Mouse (Mus musculus): ENCODE measurements around the gene Ap5b1. TPM values are rescaled to one million over a fixed set of nuclear protein-coding genes. Genes with fewer than 3 reads are reported as not detected.

The Ap5b1 gene
- polyA plus RNA-seq, 1 experiment from 2014 or later = 1.8 TPM

DNA sequence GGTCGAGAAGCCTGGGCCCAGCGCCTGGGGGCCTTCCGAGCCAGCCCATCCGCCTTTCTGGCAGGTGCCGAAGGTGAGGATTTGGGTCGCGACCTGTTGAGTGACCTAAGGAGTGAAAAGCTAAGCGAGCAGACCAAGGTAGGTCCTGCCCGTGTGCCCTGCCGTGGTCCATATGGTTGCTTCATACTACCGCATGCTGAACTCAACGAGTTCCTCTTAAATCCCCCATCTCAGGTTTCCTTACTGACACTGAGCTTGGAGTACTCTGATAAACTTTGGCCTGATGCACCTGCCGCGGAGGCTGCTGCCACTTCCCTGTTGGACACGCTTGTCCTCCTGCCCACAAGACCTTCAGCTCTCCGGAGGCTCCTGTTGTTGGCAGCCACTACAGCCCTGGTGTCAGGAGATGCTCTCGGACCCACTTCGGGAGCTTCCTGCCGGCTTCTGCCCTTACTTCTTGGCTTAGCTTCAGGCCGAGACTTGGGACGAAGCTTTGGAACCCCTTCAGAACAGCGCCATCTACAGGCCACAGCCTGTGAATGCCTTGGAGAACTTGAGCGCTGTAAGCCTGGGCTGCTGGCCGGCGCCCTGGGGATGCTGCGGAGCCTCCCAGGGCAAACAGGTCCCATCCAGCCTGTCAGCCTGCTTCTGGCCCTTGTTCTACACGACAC lies 780 bp downstream of the Ap5b1 start:
- no peaks in the 10 kb centered on the region for H3K36me3 ChIP-seq
- no peaks in the 10 kb centered on the region for H3K9me3 ChIP-seq
- peak overlapping the region; percentile 66 for H3K9ac ChIP-seq (replicated peaks)
- H3K4me1 ChIP-seq (replicated peaks) = peaks cover 24% of the 10 kb centered on the region
- peaks cover 52% of the 10 kb centered on the region for H3K27me3 ChIP-seq
- ATAC-seq (ENCODE audit: insufficient number of reproducible peaks, insufficient read depth, low FRiP score, low TSS enrichment, low read depth) = 0 out of 2 replicates have a peak, but pooled peaks have one; percentile 1
- H3K4me3 ChIP-seq (replicated peaks) = peak overlapping the region; percentile 73
- H3K4me2 ChIP-seq = peak overlapping the region; percentile 90
- WGBS = 10% methylated on average over 27 of the region's 27 CpGs
- no peak overlapping the region for H3K27ac ChIP-seq

DNA sequence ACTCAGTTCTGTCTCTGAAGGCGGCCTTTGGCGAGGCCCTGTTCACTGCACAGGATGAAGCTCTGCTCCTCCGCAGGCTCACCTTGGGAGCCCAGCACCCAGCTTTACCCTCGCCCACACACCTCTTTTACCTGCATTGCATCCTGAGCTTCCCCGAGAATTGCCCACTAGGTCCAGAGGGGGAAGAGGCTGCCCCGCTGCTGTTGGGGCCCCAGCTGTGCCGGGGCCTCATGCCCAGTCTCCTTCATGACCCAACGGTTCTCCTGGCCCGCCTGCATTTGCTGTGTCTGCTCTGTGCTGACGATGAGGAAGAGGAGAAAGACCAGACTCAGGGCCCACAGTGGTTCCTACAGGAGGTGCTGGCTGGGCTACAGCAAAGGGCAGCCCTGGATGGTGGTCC lies 1.7 kb downstream of the Ap5b1 start:
- Histone ChIP-seq H3K36me3 (no peaks in the 10 kb centered on the region), H3K27ac (no peak overlapping the region), H3K4me2 (0 out of 2 replicates have a peak overlapping the region, but pooled peaks have one; percentile 90), H3K4me1 (replicated peaks) (peaks cover 24% of the 10 kb centered on the region), H3K4me3 (replicated peaks) (0 out of 2 replicates have a peak overlapping the region, but pooled peaks have one; percentile 73), H3K9ac (replicated peaks) (no peak overlapping the region), H3K9me3 (no peaks in the 10 kb centered on the region), H3K27me3 (peaks cover 43% of the 10 kb centered on the region)
- 88% methylated on average over 10 of the region's 10 CpGs for WGBS
- ATAC-seq (ENCODE audit: insufficient number of reproducible peaks, insufficient read depth, low FRiP score, low TSS enrichment, low read depth) = no peak

DNA sequence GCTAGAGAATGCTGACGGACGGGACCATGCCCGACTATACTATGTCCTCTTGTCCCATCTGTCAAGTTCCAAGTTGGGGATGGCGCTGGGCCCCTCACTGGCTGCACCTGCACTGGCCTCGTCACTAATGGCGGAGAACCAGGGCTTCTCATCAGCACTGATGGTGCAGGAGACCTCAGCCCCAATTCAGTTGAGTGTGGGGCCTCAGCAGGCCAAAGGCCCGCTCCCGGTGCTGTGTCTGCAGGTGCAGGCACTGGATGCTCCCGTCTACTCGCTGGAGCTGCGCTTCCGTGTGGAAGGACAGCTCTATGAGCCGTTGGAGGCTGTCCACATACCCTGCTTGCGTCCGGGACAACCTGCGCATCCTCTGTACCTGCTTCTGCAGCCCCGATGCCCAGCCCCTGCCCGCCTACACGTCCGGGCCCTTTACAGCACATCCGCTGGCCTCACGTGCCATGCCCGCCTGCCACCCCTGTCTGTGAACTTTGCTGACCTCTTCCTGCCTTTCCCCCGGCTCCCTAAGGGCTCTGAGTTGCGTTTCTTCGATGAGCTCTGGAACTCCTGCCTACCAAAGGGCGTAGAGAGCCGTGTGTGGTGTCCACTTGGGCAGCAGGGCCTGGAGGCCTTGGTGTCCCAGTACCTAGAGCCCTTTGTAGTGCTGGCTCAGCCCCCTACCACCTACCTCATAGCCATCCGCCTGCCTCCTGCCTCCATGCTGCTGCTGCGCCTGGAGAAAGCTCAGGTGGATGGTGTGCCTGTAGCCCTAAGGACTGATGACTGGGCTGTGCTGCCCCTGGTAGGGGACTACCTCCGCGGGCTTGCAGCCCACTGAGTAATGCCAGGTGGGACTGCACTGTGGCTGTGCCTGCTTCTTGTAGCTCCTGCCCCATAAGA lies 2.8 kb downstream of the Ap5b1 start:
- H3K4me2 ChIP-seq = no peak overlapping the region
- H3K9ac ChIP-seq (replicated peaks) = 0 out of 2 replicates have a peak overlapping the region, but pooled peaks have one; percentile 14
- no peaks in the 10 kb centered on the region for H3K36me3 ChIP-seq
- no peak overlapping the region for H3K4me3 ChIP-seq (replicated peaks)
- H3K27ac ChIP-seq = no peak overlapping the region
- H3K27me3 ChIP-seq = peaks cover 34% of the 10 kb centered on the region
- WGBS = 85% methylated on average over 32 of the region's 32 CpGs
- H3K4me1 ChIP-seq (replicated peaks) = peaks cover 24% of the 10 kb centered on the region
- ATAC-seq (ENCODE audit: insufficient number of reproducible peaks, insufficient read depth, low FRiP score, low TSS enrichment, low read depth) = no peak
- H3K9me3 ChIP-seq = no peaks in the 10 kb centered on the region

GRCm38 (mm10) chr19:5571831-5572230 lies 4.0 kb downstream of the Ap5b1 start:
- Histone ChIP-seq H3K36me3 (no peaks in the 10 kb centered on the region), H3K27me3 (peaks cover 22% of the 10 kb centered on the region), H3K9me3 (no peaks in the 10 kb centered on the region), H3K4me1 (replicated peaks) (peaks cover 20% of the 10 kb centered on the region), H3K27ac (no peak overlapping the region), H3K9ac (replicated peaks) (no peak overlapping the region), H3K4me3 (replicated peaks) (no peak overlapping the region), H3K4me2 (no peak overlapping the region)
- ATAC-seq (ENCODE audit: insufficient number of reproducible peaks, insufficient read depth, low FRiP score, low TSS enrichment, low read depth) = no peak
- 72% methylated on average over 5 of the region's 5 CpGs for WGBS

DNA sequence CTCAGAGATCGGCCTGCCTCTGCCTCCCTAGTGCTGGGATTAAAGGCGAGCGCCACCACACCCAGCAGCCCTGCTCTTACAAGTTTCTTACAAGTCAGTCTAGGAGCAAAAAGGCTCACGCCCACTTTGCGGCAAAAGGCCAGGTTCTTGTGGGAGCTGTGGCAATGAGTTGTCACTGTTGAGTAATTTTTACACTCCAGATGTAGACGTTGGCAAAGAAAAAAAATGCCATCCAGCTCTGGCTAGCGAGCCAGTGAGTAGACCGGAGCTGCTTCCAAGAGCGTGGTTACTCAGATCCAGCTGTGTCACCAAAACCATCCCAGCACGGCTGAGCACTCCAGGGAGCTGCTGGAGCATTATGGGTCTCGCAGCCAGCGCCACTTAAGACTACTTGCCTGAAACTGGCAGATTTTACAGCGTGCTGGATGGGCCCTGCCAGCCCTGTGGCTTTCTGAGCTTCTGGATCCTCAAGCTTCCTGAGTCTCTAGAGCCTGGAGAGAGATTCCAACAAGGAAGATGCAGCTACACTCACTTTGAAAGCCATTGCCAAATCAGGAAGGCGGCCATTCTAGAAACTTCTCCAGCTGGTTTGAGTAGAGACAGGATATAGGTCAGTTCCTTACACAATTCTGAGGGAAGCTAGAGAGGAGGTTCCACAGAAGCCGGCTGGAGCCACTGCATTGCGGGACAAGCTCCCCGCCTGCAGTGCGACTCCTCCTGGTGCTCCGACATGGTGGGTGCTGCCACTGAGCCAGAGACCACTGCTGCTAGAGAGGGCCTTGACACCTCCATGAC lies 4.7 kb downstream of the Ap5b1 start:
- Histone ChIP-seq H3K9ac (replicated peaks) (no peak overlapping the region), H3K36me3 (no peaks in the 10 kb centered on the region), H3K4me1 (replicated peaks) (peaks cover 13% of the 10 kb centered on the region), H3K4me3 (replicated peaks) (no peak overlapping the region), H3K4me2 (no peak overlapping the region), H3K9me3 (no peaks in the 10 kb centered on the region), H3K27ac (no peak overlapping the region), H3K27me3 (peaks cover 18% of the 10 kb centered on the region)
- ATAC-seq (ENCODE audit: insufficient number of reproducible peaks, insufficient read depth, low FRiP score, low TSS enrichment, low read depth) = no peak
- WGBS = 85% methylated on average over 19 of the region's 19 CpGs

- WGBS = 94% methylated on average over 1 of the region's 1 CpGs
- H3K9ac ChIP-seq (replicated peaks) = no peak overlapping the region
- H3K4me2 ChIP-seq = no peak overlapping the region
- H3K27me3 ChIP-seq = peaks cover 10% of the 10 kb centered on the region; the same call in 1 of the 2 replicates
- H3K27ac ChIP-seq = no peak overlapping the region
- no peaks in the 10 kb centered on the region for H3K9me3 ChIP-seq
- no peaks in the 10 kb centered on the region for H3K36me3 ChIP-seq
- no peak overlapping the region for H3K4me3 ChIP-seq (replicated peaks)
- no peak for ATAC-seq (ENCODE audit: insufficient number of reproducible peaks, insufficient read depth, low FRiP score, low TSS enrichment, low read depth)
- no peaks in the 10 kb centered on the region for H3K4me1 ChIP-seq (replicated peaks)
These were observed 7.5 kb downstream of the Ap5b1 start for GRCm38 (mm10) chr19:5575336-5575735.

DNA sequence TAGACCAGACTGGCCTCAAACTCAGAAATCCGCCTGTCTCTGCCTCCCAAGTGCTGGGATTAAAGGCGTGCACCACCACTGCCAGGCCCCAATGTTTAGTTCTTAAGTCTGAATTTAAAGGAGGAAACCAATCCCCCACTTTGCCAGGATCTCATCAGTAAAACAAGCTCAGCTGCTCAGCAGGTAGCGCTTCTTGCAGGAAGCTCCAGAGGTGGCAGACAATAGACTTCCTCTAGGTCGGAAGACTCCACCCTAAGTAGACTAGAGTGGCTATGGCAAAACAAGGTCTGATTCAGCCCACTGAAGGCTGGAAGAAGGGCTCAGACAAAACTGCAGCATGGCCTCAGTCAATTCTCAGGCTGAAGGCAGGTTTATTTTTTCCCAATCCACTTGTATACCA lies 12.1 kb downstream of the Ap5b1 start:
- WGBS = 74% methylated on average over 4 of the region's 4 CpGs
- no peak overlapping the region for H3K9ac ChIP-seq (replicated peaks)

DNA sequence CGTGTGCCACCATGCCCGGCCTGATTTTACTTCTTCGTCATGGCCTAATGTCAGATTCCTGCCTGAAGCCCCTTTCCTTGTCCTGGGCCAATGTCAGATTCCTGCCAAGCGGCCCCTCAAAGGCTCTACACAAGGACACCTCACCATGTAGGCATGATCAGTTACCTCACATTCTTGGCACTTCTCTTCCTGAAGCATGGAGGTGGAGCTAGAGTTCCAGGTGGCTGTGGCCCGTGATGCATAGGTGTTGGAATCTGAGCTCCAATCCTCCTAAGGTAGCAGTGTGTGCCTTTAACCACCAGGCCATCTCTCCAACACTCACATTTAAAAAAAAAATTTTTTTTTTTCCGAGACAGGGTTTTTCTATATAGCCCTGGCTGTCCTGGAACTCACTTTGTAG lies 13.0 kb downstream of the Ap5b1 start:
- Histone ChIP-seq H3K27me3 (peaks cover 15% of the 10 kb centered on the region; the same call in 1 of the 2 replicates), H3K36me3 (no peaks in the 10 kb centered on the region), H3K4me3 (replicated peaks) (no peak overlapping the region), H3K4me1 (replicated peaks) (no peaks in the 10 kb centered on the region), H3K4me2 (no peak overlapping the region), H3K27ac (no peak overlapping the region), H3K9me3 (no peaks in the 10 kb centered on the region), H3K9ac (replicated peaks) (no peak overlapping the region)
- WGBS = 86% methylated on average over 6 of the region's 6 CpGs
- no peak for ATAC-seq (ENCODE audit: insufficient number of reproducible peaks, insufficient read depth, low FRiP score, low TSS enrichment, low read depth)

More for the DNA sequence above, 12.1 kb downstream of the Ap5b1 start:
- H3K4me3 ChIP-seq (replicated peaks) = no peak overlapping the region
- peaks cover 9% of the 10 kb centered on the region; the same call in 1 of the 2 replicates for H3K27me3 ChIP-seq
- H3K4me1 ChIP-seq (replicated peaks) = no peaks in the 10 kb centered on the region
- no peak overlapping the region for H3K27ac ChIP-seq
- no peak overlapping the region for H3K4me2 ChIP-seq
- H3K36me3 ChIP-seq = no peaks in the 10 kb centered on the region
- no peak for ATAC-seq (ENCODE audit: insufficient number of reproducible peaks, insufficient read depth, low FRiP score, low TSS enrichment, low read depth)
- H3K9me3 ChIP-seq = no peaks in the 10 kb centered on the region

- H3K4me3 ChIP-seq (replicated peaks) = no peak overlapping the region
- no peak overlapping the region for H3K4me2 ChIP-seq
- H3K4me1 ChIP-seq (replicated peaks) = no peaks in the 10 kb centered on the region
- no peaks in the 10 kb centered on the region for H3K36me3 ChIP-seq
- no peak overlapping the region for H3K9ac ChIP-seq (replicated peaks)
- 82% methylated on average over 2 of the region's 2 CpGs for WGBS
- H3K27me3 ChIP-seq = peaks cover 15% of the 10 kb centered on the region; the same call in 1 of the 2 replicates
- no peaks in the 10 kb centered on the region for H3K9me3 ChIP-seq
- no peak overlapping the region for H3K27ac ChIP-seq
- no peak for ATAC-seq (ENCODE audit: insufficient number of reproducible peaks, insufficient read depth, low FRiP score, low TSS enrichment, low read depth)
These were observed 14.2 kb downstream of the Ap5b1 start for GRCm38 (mm10) chr19:5581995-5582394.

DNA sequence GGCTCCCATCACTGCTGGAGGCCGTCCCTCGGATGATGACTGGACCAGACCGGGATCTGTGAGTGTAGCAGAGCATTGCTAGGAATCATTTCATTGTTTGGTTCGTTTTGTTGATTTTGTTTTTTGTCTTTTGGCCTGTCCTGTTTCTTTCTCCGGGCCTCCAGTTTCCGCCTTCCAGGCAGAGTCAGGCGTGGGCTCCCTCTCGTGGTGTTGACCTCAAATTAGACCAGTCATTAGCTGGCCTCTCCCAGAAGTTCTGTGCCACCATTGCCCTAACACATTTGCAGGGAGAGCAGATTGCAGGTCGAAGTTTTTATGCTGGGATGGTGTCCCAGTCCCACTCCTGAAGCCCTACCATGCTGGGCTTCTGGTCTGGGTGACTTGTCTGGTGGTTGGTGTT lies 21.3 kb downstream of the Ap5b1 start:
- Histone ChIP-seq H3K27ac (no peak overlapping the region), H3K4me3 (replicated peaks) (no peak overlapping the region), H3K27me3 (0 out of 2 replicates have a peak, but pooled peaks cover 8% of the 10 kb centered on the region), H3K36me3 (no peaks in the 10 kb centered on the region), H3K4me1 (replicated peaks) (no peaks in the 10 kb centered on the region), H3K4me2 (no peak overlapping the region), H3K9me3 (no peaks in the 10 kb centered on the region), H3K9ac (replicated peaks) (no peak overlapping the region)
- ATAC-seq (ENCODE audit: insufficient number of reproducible peaks, insufficient read depth, low FRiP score, low TSS enrichment, low read depth) = no peak
- WGBS = 75% methylated on average over 9 of the region's 9 CpGs

DNA sequence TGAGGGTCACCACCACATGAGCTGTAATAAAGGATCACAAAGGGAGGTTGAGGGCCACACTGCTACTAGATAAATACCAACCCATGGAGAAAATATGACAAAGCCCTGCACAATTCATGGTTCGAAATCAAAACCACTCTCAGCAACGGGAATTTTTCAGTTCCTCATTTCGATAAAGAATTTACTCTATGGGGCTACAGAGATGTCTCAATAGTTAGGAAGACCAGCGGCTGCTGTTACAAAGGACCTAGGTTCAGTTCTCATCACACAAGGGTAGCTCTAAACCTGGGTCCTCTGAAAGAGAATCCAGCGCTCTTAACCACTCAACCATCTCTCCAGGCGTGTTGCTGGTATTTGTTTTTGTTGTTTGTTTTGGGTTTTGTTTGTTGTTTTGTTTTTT lies 24.1 kb downstream of the Ap5b1 start:
- Histone ChIP-seq H3K4me1 (replicated peaks) (no peaks in the 10 kb centered on the region), H3K27me3 (no peaks in the 10 kb centered on the region), H3K4me2 (no peak overlapping the region), H3K36me3 (no peaks in the 10 kb centered on the region), H3K4me3 (replicated peaks) (no peak overlapping the region), H3K9me3 (no peaks in the 10 kb centered on the region), H3K9ac (replicated peaks) (no peak overlapping the region), H3K27ac (no peak overlapping the region)
- WGBS = 89% methylated on average over 6 of the region's 6 CpGs
- no peak for ATAC-seq (ENCODE audit: insufficient number of reproducible peaks, insufficient read depth, low FRiP score, low TSS enrichment, low read depth)
